Mouse (Mus musculus): ENCODE measurements around the gene Tph2.

The Tph2 gene

GRCm38 (mm10) chr10:115060759-115061158, 124.1 kb downstream of the Tph2 start:
- POLR2A ChIA-PET: no interaction called here
- CTCF ChIA-PET: interaction anchor here in 1 of 4 experiments (0.6 kb wide), 1 partner anchor 34 kb away, joined by 7 read pairs; no protein-coding TSS in a partner anchor

GRCm38 (mm10) chr10:115051602-115052001, 133.2 kb downstream of the Tph2 start:
- ChIA-PET CTCF (interaction anchor here (0.5 to 1.5 kb wide), 6 partner anchors 92 to 1418 kb away, joined by 3 to 4 read pairs (median 4); no protein-coding TSS in a partner anchor), POLR2A (interaction anchor here in 1 of 4 experiments (0.6 kb wide), 1 partner anchor 397 kb away, joined by 5 read pairs; no protein-coding TSS in a partner anchor)

GRCm38 (mm10) chr10:115050674-115051073, 134.1 kb downstream of the Tph2 start:
- POLR2A ChIA-PET: interaction anchor here in 2 of 4 experiments (0.6 to 0.8 kb wide), 3 partner anchors 16 to 396 kb away, joined by 5 to 6 read pairs (median 5); no protein-coding TSS in a partner anchor
- CTCF ChIA-PET: interaction anchor here in 3 of 4 experiments (0.5 to 1.5 kb wide), 3 partner anchors 40 to 245 kb away, joined by 4 read pairs; no protein-coding TSS in a partner anchor

GRCm38 (mm10) chr10:115050178-115050577, 134.6 kb downstream of the Tph2 start:
- POLR2A ChIA-PET: interaction anchor here in 1 of 4 experiments (0.8 kb wide), 1 partner anchor 16 kb away, joined by 5 read pairs; no protein-coding TSS in a partner anchor
- CTCF ChIA-PET: interaction anchor here in 2 of 4 experiments (0.5 to 0.6 kb wide), 2 partner anchors 40 to 245 kb away, joined by 3 to 4 read pairs; no protein-coding TSS in a partner anchor

GRCm38 (mm10) chr10:115048565-115048964, 136.3 kb downstream of the Tph2 start:
- ChIA-PET POLR2A (interaction anchor here in 1 of 4 experiments (0.6 kb wide), 1 partner anchor 226 kb away, joined by 3 read pairs; no protein-coding TSS in a partner anchor), CTCF (no interaction called here)

GRCm38 (mm10) chr10:115035748-115036147, 149.1 kb downstream of the Tph2 start:
- CTCF ChIA-PET: no interaction called here
- POLR2A ChIA-PET: interaction anchor here in 1 of 4 experiments (0.9 kb wide), 1 partner anchor 12 kb away, joined by 3 read pairs; no protein-coding TSS in a partner anchor

Data from embryonic stem cell, embryonic (primary cell).